Mouse (Mus musculus): ENCODE results near the gene Defa36.
"Not testable (repeated sequence)": the region's sequence is repeated elsewhere in the genome, so short reads cannot be mapped to it uniquely, and the experiment has no call there.

Gene Defa36

DNA sequence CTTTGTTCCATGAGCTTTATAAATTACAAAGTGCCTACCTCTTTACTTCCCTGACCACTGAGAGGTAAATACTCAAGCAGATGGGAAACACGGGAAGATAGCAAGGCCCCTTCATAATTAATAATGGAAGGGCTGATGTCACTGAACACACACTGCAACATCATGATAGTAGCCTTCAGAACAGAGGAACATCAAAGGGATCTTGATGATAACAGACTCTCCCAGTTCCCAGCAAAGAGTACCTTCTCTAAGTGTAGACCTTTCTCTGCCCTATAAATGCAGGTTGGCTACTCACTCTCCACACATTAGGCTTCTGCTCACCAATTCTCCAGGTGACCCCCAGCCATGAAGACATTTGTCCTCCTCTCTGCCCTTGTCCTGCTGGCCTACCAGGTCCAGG lies at the start of gene Defa36:
TSS of gene Defa36 (plus strand) at position 301 of the 400 bp plus-strand sequence.
- DNase-seq (ENCODE audit: low read depth, low spot score) = not testable (repeated sequence)

GRCm38 (mm10) chr8:21378215-21378614 lies 49.0 kb upstream of the Defa36 start, which contains the start of gene Defa2:
Defa2 (plus strand) TSS chr8:21378515.
- not testable (repeated sequence) for DNase-seq (ENCODE audit: low read depth, low spot score)

GRCm38 (mm10) chr8:21391511-21391910 lies 35.7 kb upstream of the Defa36 start, which contains the start of gene Defa33:
Defa33 (plus strand) TSS chr8:21391811.
- not testable (repeated sequence) for DNase-seq (ENCODE audit: low read depth, low spot score)

DNA sequence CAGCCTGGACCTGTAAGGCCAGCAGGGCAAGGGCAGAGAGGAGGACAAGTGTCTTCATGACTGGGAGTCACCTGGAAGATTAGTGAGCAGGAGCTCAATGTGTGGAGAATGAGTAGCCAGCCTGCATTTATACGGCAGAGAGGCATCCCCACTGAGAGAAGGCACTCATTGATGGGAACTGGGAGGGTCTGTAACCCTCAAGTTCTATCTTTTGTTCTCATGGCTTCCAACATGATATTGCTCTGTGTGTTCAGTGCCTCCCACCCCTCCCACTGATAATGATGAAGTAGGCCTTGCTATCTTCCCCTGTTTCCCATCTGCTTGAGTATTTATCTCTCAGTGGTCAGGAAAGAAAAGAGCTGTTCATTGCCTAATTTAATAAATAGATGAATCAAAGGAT lies 29.2 kb downstream of the Defa36 start, which contains the start of gene Gm7849:
TSS of gene Gm7849 (minus strand) at position 101 of the 400 bp plus-strand sequence.
- DNase-seq (ENCODE audit: low read depth, low spot score) = not testable (repeated sequence)

Data from telencephalon, adult 2 months (tissue).